Mouse (Mus musculus) intestine, embryonic 15.5 days (tissue): ENCODE data around the gene Rcan2. TPM values are rescaled to one million over a fixed set of nuclear protein-coding genes. Genes with fewer than 3 reads are reported as not detected.

Source experiments
- ATAC-seq: fragments of 200-750 bp; cut with Nextera tagmentation; 2 replicates; pipeline ENCODE4 v1.8.0; 2017; ENCODE audit warnings: moderate TSS enrichment, moderate library complexity
- H3K27ac ChIP-seq: fragments of 300-500 bp; sonication (generic); 2 replicates; pipeline ENCODE4 v1.5.1; 2015; ENCODE audit warnings: mild to moderate bottlenecking, inconsistent platforms
- H3K27me3 ChIP-seq: fragments of 300-500 bp; sonication (generic); replicated peaks from 2 replicates; pipeline ENCODE4 v1.6.1; 2015; ENCODE audit warnings: inconsistent platforms
- H3K36me3 ChIP-seq: fragments of 300-500 bp; sonication (generic); 2 replicates; pipeline ENCODE4 v1.6.1; 2015; ENCODE audit warnings: inconsistent platforms
- H3K4me1 ChIP-seq: fragments of 300-500 bp; sonication (generic); replicated peaks from 2 replicates; pipeline ENCODE4 v1.6.1; 2015; ENCODE audit warnings: inconsistent platforms
- H3K4me2 ChIP-seq: fragments of 300-500 bp; sonication (generic); replicated peaks from 2 replicates; pipeline ENCODE4 v1.6.1; 2015; ENCODE audit warnings: mild to moderate bottlenecking, inconsistent platforms
- H3K4me3 ChIP-seq: fragments of 300-500 bp; sonication (generic); replicated peaks from 2 replicates; pipeline ENCODE4 v1.5.1; 2015; ENCODE audit warnings: inconsistent platforms
- H3K9ac ChIP-seq: fragments of 300-500 bp; sonication (generic); 2 replicates; pipeline ENCODE4 v1.6.1; 2015; ENCODE audit warnings: inconsistent platforms
- H3K9me3 ChIP-seq: fragments of 300-500 bp; sonication (generic); 2 replicates; pipeline ENCODE4 v1.6.1; 2016; ENCODE audit warnings: inconsistent platforms
- WGBS: fragments of 180-500 bp; shearing (Covaris S2); methylation state at CpG from one replicate; pipeline ENCODE4 v1.1.7; 2015; 5-methylcytosine and 5-hydroxymethylcytosine counted together
- polyA plus RNA-seq: library from polyadenylated mRNA; unstranded; fragments of >200 nt; fragmentation: Nextera tagmentation; extraction: Ambion mirVana; gene quantifications from 2 replicates; pipeline ENCODE4 v1.2.1, GENCODE M21; 2015

Rcan2 gene
- polyA plus RNA-seq, result 5.9 and 7.3 TPM in 2 replicates

- H3K36me3 ChIP-seq, result no peaks in the 10 kb centered on the region
- peak within 1 kb of the TSS; percentile 52 for H3K9ac ChIP-seq
- H3K27me3 ChIP-seq, result no peaks in the 10 kb centered on the region
- peak within 1 kb of the TSS; percentile 96 for H3K4me2 ChIP-seq
- H3K9me3 ChIP-seq, result no peaks in the 10 kb centered on the region
- H3K27ac ChIP-seq, result no peak within 1 kb of the TSS
- peaks cover 11% of the 10 kb centered on the region; the same call in 1 of the 2 replicates for H3K4me1 ChIP-seq
- WGBS, result 2% methylated on average over 7 of the region's 7 CpGs
- peak within 1 kb of the TSS; percentile 55 for H3K4me3 ChIP-seq
- peak; percentile 81 for ATAC-seq
These were observed at the start of gene Rcan2 for GRCm38 (mm10) chr17:43801077-43801476. Gene Rcan2, plus strand, starts transcription at chr17:43801351.

GRCm38 (mm10) chr17:43752811-43753210, 48.3 kb upstream of the Rcan2 start:
- Histone ChIP-seq H3K4me2 (no peak overlapping the region), H3K4me3 (no peak overlapping the region), H3K9me3 (no peaks in the 10 kb centered on the region), H3K27ac (no peak overlapping the region), H3K36me3 (no peaks in the 10 kb centered on the region), H3K4me1 (no peaks in the 10 kb centered on the region), H3K9ac (no peak overlapping the region), H3K27me3 (no peaks in the 10 kb centered on the region)
- no peak for ATAC-seq
- 50% methylated on average over 1 of the region's 1 CpGs for WGBS

- no peaks in the 10 kb centered on the region for H3K27me3 ChIP-seq
- no peaks in the 10 kb centered on the region for H3K9me3 ChIP-seq
- no peaks in the 10 kb centered on the region for H3K36me3 ChIP-seq
- no peak overlapping the region for H3K4me3 ChIP-seq
- H3K4me1 ChIP-seq, result no peaks in the 10 kb centered on the region
- ATAC-seq, result no peak
- no peak overlapping the region for H3K27ac ChIP-seq
- no peak overlapping the region for H3K4me2 ChIP-seq
- WGBS, result 61% methylated on average over 5 of the region's 5 CpGs
- H3K9ac ChIP-seq, result no peak overlapping the region
These were observed 46.5 kb upstream of the Rcan2 start for GRCm38 (mm10) chr17:43754687-43755086.

GRCm38 (mm10) chr17:43758607-43759259, 42.4 kb upstream of the Rcan2 start:
- Histone ChIP-seq H3K36me3 (no peaks in the 10 kb centered on the region), H3K4me2 (no peak overlapping the region), H3K9ac (no peak overlapping the region), H3K27ac (no peak overlapping the region), H3K4me3 (no peak overlapping the region), H3K9me3 (no peaks in the 10 kb centered on the region), H3K27me3 (no peaks in the 10 kb centered on the region), H3K4me1 (no peaks in the 10 kb centered on the region)
- 36% methylated on average over 15 of the region's 15 CpGs for WGBS
- peak; percentile 59 for ATAC-seq

GRCm38 (mm10) chr17:43784531-43784930, 16.6 kb upstream of the Rcan2 start:
- H3K9me3 ChIP-seq, result no peaks in the 10 kb centered on the region
- no peak for ATAC-seq
- WGBS, result 79% methylated on average over 4 of the region's 4 CpGs
- H3K27me3 ChIP-seq, result no peaks in the 10 kb centered on the region
- no peak overlapping the region for H3K4me2 ChIP-seq
- H3K4me1 ChIP-seq, result no peaks in the 10 kb centered on the region
- no peak overlapping the region for H3K9ac ChIP-seq
- H3K27ac ChIP-seq, result no peak overlapping the region
- H3K4me3 ChIP-seq, result no peak overlapping the region
- no peaks in the 10 kb centered on the region for H3K36me3 ChIP-seq

GRCm38 (mm10) chr17:43788222-43788621, 12.9 kb upstream of the Rcan2 start:
- 90% methylated on average over 5 of the region's 5 CpGs for WGBS

GRCm38 (mm10) chr17:43789376-43789775, 11.8 kb upstream of the Rcan2 start:
- Histone ChIP-seq H3K9me3 (no peaks in the 10 kb centered on the region), H3K9ac (no peak overlapping the region), H3K4me1 (no peaks in the 10 kb centered on the region), H3K4me3 (no peak overlapping the region), H3K27ac (no peak overlapping the region), H3K4me2 (no peak overlapping the region), H3K27me3 (no peaks in the 10 kb centered on the region), H3K36me3 (no peaks in the 10 kb centered on the region)
- ATAC-seq, result no peak

More at GRCm38 (mm10) chr17:43788222-43788621, 12.9 kb upstream of the Rcan2 start:
- Histone ChIP-seq H3K27me3 (no peaks in the 10 kb centered on the region), H3K36me3 (no peaks in the 10 kb centered on the region), H3K9me3 (no peaks in the 10 kb centered on the region), H3K9ac (no peak overlapping the region), H3K4me2 (no peak overlapping the region), H3K4me3 (no peak overlapping the region), H3K27ac (no peak overlapping the region), H3K4me1 (no peaks in the 10 kb centered on the region)
- no peak for ATAC-seq

- H3K36me3 ChIP-seq, result no peaks in the 10 kb centered on the region
- no peak overlapping the region for H3K9ac ChIP-seq
- no peaks in the 10 kb centered on the region for H3K9me3 ChIP-seq
- no peak for ATAC-seq
- no peak overlapping the region for H3K4me3 ChIP-seq
- no peak overlapping the region for H3K27ac ChIP-seq
- H3K4me1 ChIP-seq, result no peaks in the 10 kb centered on the region
- H3K27me3 ChIP-seq, result no peaks in the 10 kb centered on the region
- no peak overlapping the region for H3K4me2 ChIP-seq
- 84% methylated on average over 3 of the region's 3 CpGs for whole genome bisulfite sequencing
These were observed 9.4 kb upstream of the Rcan2 start for GRCm38 (mm10) chr17:43791751-43792150.

GRCm38 (mm10) chr17:43794731-43795280, 6.3 kb upstream of the Rcan2 start:
- no peaks in the 10 kb centered on the region for H3K27me3 ChIP-seq
- H3K9me3 ChIP-seq, result no peaks in the 10 kb centered on the region
- H3K4me1 ChIP-seq, result no peaks in the 10 kb centered on the region
- H3K4me3 ChIP-seq, result no peak overlapping the region
- no peaks in the 10 kb centered on the region for H3K36me3 ChIP-seq
- no peak overlapping the region for H3K27ac ChIP-seq
- no peak overlapping the region for H3K9ac ChIP-seq
- no peak overlapping the region for H3K4me2 ChIP-seq
- 81% methylated on average over 1 of the region's 1 CpGs for WGBS
- no peak for ATAC-seq

- Histone ChIP-seq H3K27ac (no peak overlapping the region), H3K4me2 (peak overlapping the region; percentile 96), H3K4me3 (peak overlapping the region; percentile 55), H3K36me3 (no peaks in the 10 kb centered on the region), H3K9me3 (no peaks in the 10 kb centered on the region), H3K9ac (peak overlapping the region; percentile 52), H3K27me3 (no peaks in the 10 kb centered on the region), H3K4me1 (peaks cover 11% of the 10 kb centered on the region; the same call in 1 of the 2 replicates)
- WGBS, result under 1% methylated on average over 55 of the region's 55 CpGs
- peak; percentile 91 for ATAC-seq
These were observed 633 bp downstream of the Rcan2 start for GRCm38 (mm10) chr17:43801595-43802373.

GRCm38 (mm10) chr17:43802414-43802813, 1.3 kb downstream of the Rcan2 start:
- no peaks in the 10 kb centered on the region for H3K9me3 ChIP-seq
- peak overlapping the region; percentile 96 for H3K4me2 ChIP-seq
- H3K4me3 ChIP-seq, result peak overlapping the region; percentile 55
- no peak overlapping the region for H3K9ac ChIP-seq
- H3K36me3 ChIP-seq, result no peaks in the 10 kb centered on the region
- peaks cover 11% of the 10 kb centered on the region; the same call in 1 of the 2 replicates for H3K4me1 ChIP-seq
- H3K27me3 ChIP-seq, result no peaks in the 10 kb centered on the region
- 33% methylated on average over 11 of the region's 11 CpGs for WGBS
- H3K27ac ChIP-seq, result no peak overlapping the region
- ATAC-seq, result peak; percentile 50; the same call in 1 of the 2 replicates

- H3K27me3 ChIP-seq, result no peaks in the 10 kb centered on the region
- H3K36me3 ChIP-seq, result no peaks in the 10 kb centered on the region
- WGBS, result 78% methylated on average over 2 of the region's 2 CpGs
- no peak overlapping the region for H3K4me3 ChIP-seq
- no peak overlapping the region for H3K27ac ChIP-seq
- H3K9ac ChIP-seq, result no peak overlapping the region
- H3K4me1 ChIP-seq, result peaks cover 11% of the 10 kb centered on the region; the same call in 1 of the 2 replicates
- no peak overlapping the region for H3K4me2 ChIP-seq
- H3K9me3 ChIP-seq, result no peaks in the 10 kb centered on the region
- no peak for ATAC-seq
These were observed 2.0 kb downstream of the Rcan2 start for GRCm38 (mm10) chr17:43803111-43803510.
